Mouse (Mus musculus): ENCODE data around the gene Socs4. TPM values are rescaled to one million over a fixed set of nuclear protein-coding genes. Genes with fewer than 3 reads are reported as not detected.
A peak's percentile ranks its signal among the peaks of the same experiment; 100 is the strongest.

The Socs4 gene
- 5.6 and 5.9 TPM in 2 replicates for polyA plus RNA-seq (2012; rRNA removed)

- peak; percentile 83 to 93 for DNase-seq (ENCODE audit: extremely low spot score in 1 of 2, low spot score in 1 of 2)
These were observed at the start of gene Socs4, which contains the start of gene Wdhd1 for GRCm38 (mm10) chr14:47276637-47277393. Gene Socs4, plus strand, starts transcription at chr14:47276931. Gene Wdhd1, minus strand, starts transcription at chr14:47276857.

- no peak for DNase-seq (ENCODE audit: extremely low spot score in 1 of 2, low spot score in 1 of 2)
These were observed 46.8 kb upstream of the Socs4 start for GRCm38 (mm10) chr14:47229796-47230376.

DNA sequence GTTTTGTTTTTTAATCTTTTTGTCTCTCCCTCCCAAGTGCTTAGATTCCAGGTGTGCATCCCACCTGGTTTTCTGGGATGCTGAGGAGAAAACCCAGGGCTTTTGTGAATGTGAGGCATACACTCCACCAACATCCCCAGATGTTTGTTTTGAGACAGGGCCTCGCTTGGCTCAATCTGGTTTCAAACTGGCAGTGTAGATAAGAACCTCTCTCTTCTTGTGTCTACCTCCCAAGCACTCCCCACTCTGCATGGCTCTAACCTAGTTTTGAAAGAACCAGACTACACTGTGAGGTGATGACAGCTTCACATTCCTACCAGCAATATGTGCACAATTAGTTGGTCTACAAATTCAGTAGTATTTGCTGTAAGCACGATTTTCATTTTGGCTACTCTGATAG lies 43.1 kb upstream of the Socs4 start:
- no peak for DNase-seq (ENCODE audit: extremely low spot score in 1 of 2, low spot score in 1 of 2)

DNA sequence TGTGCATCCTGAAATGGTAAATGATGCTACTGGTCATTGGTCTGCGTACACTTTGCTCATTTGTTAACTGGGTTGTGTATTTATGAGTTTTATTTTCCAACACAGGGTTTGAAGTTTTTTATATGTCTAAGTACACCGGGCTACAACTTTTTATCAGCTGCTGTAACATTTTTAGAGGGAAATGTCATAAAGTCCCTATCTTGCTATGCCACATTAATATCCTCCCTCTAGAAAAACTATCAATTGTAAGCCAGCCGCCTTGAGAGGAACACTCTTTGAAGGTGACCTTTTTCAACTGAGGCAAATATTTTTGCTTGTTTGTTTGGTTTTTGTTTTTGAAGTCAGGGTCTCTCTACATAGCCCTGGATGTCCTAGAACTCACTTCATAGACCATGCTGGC lies 42.7 kb upstream of the Socs4 start:
- no peak for DNase-seq (ENCODE audit: extremely low spot score in 1 of 2, low spot score in 1 of 2)

- DNase-seq (ENCODE audit: extremely low spot score in 1 of 2, low spot score in 1 of 2) = no peak
These were observed 42.0 kb upstream of the Socs4 start for GRCm38 (mm10) chr14:47234526-47235250.

DNA sequence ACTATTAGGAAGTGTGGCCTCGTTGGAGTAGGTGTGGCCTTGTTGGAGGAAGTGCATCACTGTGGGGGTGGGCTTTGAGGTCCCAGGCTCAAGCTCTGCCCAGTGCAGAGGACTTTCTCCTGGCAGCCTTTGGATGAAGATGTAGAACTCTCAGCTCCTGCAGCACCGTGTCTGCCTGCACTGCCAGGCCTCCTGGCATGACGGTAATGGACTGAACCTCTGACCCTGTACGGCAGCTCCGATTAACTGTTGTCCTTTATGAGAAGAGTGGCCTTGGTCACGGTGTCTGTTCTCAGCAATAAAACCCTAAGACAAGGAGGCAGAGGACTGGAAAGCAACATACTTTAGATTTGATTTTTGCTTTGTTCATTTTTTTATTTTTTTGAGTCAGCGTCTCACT lies 40.2 kb upstream of the Socs4 start:
- DNase-seq (ENCODE audit: extremely low spot score in 1 of 2, low spot score in 1 of 2) = no peak

GRCm38 (mm10) chr14:47237286-47237685 lies 39.4 kb upstream of the Socs4 start:
- DNase-seq (ENCODE audit: extremely low spot score in 1 of 2, low spot score in 1 of 2) = no peak

GRCm38 (mm10) chr14:47240600-47240999 lies 36.1 kb upstream of the Socs4 start:
- DNase-seq (ENCODE audit: extremely low spot score in 1 of 2, low spot score in 1 of 2) = no peak

DNA sequence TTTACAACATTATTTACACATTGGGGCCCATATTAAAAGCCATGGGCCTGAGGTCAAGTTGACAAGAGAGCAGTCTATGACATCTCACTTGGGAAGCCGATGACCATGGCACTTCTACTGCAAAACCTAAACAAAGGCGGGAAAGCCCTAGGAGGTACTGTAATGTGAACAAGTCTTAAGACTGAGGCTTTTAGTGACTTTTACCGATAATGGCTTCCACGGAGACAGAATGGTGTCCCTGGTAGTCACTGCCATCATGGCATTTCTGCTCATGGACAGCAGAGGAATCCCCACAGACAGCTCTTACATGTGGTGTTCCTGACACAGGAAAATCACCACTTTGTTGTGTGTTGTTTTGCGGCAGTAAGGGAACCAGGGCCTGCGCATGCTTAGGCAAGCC lies 35.7 kb upstream of the Socs4 start:
- DNase-seq (ENCODE audit: extremely low spot score in 1 of 2, low spot score in 1 of 2) = no peak

GRCm38 (mm10) chr14:47242753-47243152 lies 34.0 kb upstream of the Socs4 start:
- DNase-seq (ENCODE audit: extremely low spot score in 1 of 2, low spot score in 1 of 2) = no peak

DNA sequence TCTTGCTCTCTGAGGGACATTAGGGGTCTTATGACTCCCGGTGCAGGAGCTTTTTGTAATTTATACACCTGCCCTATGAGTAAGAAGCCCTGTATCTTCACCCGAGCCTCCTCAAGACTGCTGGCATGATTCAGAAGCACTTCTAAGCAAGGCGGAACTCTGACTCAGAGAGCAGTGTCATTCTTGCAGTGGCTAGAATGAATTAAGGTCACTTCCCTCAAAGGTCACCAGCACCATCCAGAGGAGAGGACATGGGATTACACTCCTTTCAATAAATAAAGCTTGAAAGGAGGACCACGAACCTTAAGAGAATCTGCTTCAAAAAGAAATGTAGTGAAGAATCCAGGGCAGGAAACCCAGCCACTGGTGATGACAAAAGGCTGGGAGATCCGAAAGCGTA lies 26.9 kb upstream of the Socs4 start:
- no peak for DNase-seq (ENCODE audit: extremely low spot score in 1 of 2, low spot score in 1 of 2)

- DNase-seq (ENCODE audit: extremely low spot score in 1 of 2, low spot score in 1 of 2) = peak; percentile 40 to 49
These were observed 11.9 kb upstream of the Socs4 start for GRCm38 (mm10) chr14:47264866-47265265.

- DNase-seq (ENCODE audit: extremely low spot score in 1 of 2, low spot score in 1 of 2) = peak in 1 of 2 experiments; percentile 25
These were observed 10.9 kb upstream of the Socs4 start for GRCm38 (mm10) chr14:47265829-47266228.

- DNase-seq (ENCODE audit: extremely low spot score in 1 of 2, low spot score in 1 of 2) = no peak
These were observed 7.7 kb upstream of the Socs4 start for GRCm38 (mm10) chr14:47269056-47269455.

DNA sequence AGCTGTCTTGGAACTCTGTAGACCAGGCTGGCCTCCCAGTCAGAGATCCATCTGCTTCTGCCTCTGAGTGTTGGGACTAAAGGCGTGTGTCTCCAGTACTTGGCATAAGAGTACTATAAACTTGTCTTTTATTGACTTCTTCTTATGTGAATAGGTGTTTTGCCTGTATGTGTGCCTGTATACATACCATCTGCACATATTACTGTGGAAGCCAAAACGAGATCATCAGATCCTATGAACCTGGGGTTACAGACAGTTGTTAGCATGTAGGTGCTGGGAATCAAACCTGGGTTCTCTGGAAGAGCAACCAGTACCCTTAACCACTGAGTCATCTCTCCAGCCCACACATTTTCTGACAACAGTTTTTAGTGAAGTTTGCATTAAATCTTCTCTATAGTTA lies 7.0 kb upstream of the Socs4 start:
- DNase-seq (ENCODE audit: extremely low spot score in 1 of 2, low spot score in 1 of 2) = no peak

DNA sequence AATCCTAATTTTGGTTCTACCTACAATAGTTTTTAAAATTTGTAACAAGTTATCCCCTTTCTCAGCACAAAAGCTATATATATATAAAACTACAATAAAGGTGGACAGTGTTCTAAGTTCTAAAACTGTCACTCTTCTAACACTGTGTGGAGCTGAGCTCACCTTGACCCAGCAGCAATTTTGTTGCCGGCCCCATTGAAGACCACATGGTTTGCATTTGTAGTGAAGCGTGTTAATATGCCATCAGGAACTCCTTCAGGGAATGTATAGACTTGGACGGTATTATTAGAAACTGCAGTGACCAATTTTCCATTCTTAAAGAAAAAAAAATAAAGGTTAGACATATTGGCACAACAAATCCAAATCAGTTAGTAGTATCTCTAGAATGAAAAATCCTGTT lies 3.0 kb upstream of the Socs4 start:
- no peak for DNase-seq (ENCODE audit: extremely low spot score in 1 of 2, low spot score in 1 of 2)

DNA sequence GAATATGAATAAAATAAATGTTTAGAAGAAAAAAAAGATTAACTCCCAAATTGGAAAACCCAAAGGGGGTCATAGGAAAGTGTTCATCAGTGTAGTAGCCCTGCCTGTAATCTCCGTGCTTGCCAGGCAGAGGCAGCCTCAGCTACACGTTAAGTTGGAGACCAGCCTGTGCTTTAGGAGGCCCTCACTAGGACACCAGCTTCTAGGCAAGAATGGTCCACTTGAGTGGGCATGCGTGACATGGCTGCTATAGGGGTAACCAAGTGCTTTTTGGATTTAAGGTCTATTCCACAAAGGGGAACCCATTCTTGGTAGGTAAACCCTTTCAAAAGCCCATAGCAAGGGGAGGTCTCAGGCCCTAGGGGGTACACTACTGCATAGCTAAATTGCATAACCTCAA lies 1.3 kb upstream of the Socs4 start:
- no peak for DNase-seq (ENCODE audit: extremely low spot score in 1 of 2, low spot score in 1 of 2)

DNA sequence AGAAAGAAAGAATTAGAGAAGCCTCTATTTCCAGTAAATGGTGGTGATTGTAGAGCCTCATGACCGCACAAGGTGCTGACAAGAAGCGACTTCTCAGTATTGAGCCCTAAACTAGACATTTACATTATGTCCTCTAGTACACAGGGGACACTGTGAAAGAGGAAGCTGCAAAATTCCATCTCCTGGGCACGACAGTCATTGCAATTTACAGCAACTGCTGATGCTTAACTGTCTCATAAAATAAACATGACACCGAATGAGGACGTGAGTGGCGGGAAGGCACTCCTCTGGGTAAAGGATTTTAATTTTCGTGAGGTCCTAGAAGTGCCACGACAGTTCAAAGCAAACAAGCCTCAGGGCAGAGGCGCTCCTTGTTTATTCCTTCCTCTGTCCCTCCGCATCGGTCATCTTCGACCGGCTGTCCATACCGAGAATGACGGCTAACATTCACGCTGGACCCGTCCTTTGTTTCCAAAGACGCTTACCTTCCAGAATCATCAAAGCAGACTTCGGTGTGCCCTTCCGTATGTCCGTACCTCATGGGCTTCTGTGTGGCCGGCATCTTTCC lies 611 bp upstream of the Socs4 start:
- no peak for DNase-seq (ENCODE audit: extremely low spot score in 1 of 2, low spot score in 1 of 2)

DNA sequence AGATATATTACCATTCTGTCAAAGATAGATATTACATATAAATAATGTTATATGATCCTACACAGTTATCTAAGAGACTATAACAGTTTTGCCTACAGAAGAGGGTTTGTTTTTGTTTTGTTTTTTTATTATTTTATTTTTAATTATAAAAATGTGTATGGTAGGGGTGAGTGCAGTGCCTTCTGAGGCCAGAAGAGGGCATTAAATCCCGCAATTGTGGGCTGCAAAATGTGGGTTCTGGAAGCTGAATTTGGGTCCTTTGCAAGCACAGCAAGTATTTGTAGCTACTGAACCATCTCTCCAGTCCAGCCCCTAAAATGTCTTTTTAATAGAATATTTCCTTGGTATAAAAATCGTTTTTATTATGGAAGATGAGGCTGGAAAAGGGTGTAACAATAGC lies 2.3 kb downstream of the Socs4 start:
- DNase-seq (ENCODE audit: extremely low spot score in 1 of 2, low spot score in 1 of 2) = no peak

- no peak for DNase-seq (ENCODE audit: extremely low spot score in 1 of 2, low spot score in 1 of 2)
These were observed 4.8 kb downstream of the Socs4 start for GRCm38 (mm10) chr14:47281535-47281934.

DNA sequence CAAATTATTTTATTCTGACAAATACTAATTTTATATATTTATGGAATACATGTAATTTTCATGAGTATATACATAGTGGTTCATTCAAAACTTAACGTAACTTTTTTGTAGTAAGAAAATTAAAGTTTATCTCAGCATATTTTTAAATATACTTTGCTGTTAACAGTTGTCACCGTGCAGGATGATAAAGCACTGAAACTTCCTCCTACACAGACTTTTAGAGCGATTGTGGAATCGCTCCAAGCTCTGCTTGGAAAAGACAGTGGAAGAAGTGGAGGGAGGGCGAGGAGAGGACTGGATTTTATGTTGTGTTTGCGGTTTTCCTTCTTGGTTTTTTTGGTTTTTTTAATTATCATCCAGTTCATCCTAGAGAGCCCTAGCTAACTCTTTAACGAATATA lies 6.8 kb downstream of the Socs4 start:
- peak in 1 of 2 experiments; percentile 45 for DNase-seq (ENCODE audit: extremely low spot score in 1 of 2, low spot score in 1 of 2)

All from frontal cortex, adult 2 months (tissue).